Mouse (Mus musculus): ENCODE data around the gene Hist1h2bg. TPM values are rescaled to one million over a fixed set of nuclear protein-coding genes. Genes with fewer than 3 reads are reported as not detected.
A peak's percentile ranks its signal among the peaks of the same experiment; 100 is the strongest.
"Not testable (repeated sequence)": the region's sequence is repeated elsewhere in the genome, so short reads cannot be mapped to it uniquely, and the experiment has no call there.

The Hist1h2bg gene
- total RNA-seq, 2 experiments from 2014 or later, result 54.4 to 56.8 TPM

GRCm38 (mm10) chr13:23538249-23538648 is 32.9 kb upstream of the Hist1h2bg start:
- DNase-seq (ENCODE audit: low spot score in 2 of 2), result no peak

DNA sequence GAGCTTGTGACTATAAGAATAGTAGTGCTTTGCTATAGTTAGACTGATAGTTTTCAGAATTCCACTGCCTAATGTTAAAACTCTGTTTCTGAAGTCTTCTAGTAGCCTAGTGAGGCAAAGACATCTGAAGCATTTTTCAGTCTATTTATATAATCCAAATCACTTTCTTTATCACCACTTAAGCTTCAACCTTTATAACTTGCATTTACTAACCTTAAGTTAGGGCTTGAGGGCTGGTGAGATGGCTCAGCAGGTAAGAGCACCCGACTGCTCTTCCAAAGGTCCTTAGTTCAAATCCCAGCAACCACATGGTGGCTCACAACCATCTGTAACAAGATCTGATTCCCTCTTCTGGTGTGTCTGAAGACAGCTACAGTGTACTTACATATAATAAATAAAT is 31.4 kb upstream of the Hist1h2bg start:
- DNase-seq (ENCODE audit: low spot score in 2 of 2), result not testable (repeated sequence)

DNA sequence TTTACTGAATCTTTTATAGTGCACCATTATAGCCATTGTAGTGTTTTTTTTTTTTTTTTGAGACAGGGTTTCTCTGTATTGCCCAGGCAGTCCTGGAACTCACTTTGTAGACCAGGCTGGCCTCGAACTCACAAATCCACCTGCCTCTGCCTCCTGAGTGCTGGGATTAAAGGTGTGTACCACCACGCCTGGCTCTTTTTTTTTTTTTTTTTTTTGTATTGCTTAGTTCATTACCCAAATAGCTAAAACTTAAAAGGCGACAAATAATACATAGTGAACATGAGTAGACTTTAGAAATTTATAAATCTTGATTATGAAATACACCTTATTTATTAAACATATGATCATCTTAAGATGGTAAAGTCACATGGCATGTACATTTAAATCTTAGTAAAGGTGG is 29.7 kb upstream of the Hist1h2bg start:
- DNase-seq (ENCODE audit: low spot score in 2 of 2), result no peak

GRCm38 (mm10) chr13:23542225-23542980 is 28.8 kb upstream of the Hist1h2bg start:
- not testable (repeated sequence) for DNase-seq (ENCODE audit: low spot score in 2 of 2)

- DNase-seq (ENCODE audit: low spot score in 2 of 2), result peak; percentile 39 to 56
Observed at GRCm38 (mm10) chr13:23542999-23543607, 28.1 kb upstream of the Hist1h2bg start, which contains the start of gene Hist1h2bh. TSS of gene Hist1h2bh (minus strand) at chr13:23543392.

DNA sequence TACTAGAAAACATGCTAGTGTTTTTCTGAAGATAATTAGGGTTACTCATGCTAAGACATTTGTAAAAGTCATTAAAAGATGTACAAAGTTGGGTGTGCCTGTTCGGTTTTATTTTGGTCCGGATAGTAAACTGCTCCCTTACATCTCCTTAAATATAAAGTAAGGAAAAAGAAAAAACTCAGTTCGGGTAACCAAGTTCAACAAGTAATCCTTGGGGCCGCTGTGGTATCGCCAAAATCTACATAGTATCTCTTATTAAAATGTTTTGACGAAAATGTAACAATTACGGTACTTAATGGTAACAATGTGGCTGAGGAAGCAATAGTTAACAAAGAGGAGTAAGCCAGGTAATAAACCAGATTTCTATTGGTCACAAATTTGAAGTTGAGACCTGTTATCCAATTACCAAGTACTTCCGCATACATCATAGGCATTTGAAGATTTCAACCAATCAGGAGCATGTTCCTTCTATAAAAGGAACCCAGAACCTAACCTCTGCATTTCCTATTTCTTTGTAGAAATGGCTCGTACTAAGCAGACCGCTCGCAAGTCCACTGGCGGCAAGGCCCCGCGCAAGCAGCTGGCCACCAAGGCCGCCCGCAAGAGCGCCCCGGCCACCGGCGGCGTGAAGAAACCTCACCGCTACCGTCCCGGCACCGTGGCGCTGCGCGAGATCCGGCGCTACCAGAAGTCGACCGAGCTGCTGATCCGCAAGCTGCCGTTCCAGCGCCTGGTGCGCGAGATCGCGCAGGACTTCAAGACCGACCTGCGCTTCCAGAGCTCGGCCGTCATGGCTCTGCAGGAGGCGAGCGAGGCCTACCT is 27.0 kb upstream of the Hist1h2bg start, which contains the start of gene Hist1h3f:
Gene Hist1h3f, plus strand, starts transcription at position 88 of the 822 bp plus-strand sequence.
- DNase-seq (ENCODE audit: low spot score in 2 of 2), result peak; percentile 46 to 59

- not testable (repeated sequence) for DNase-seq (ENCODE audit: low spot score in 2 of 2)
Observed at GRCm38 (mm10) chr13:23544787-23545120, 26.4 kb upstream of the Hist1h2bg start.

GRCm38 (mm10) chr13:23546694-23547093 is 24.5 kb upstream of the Hist1h2bg start:
- no peak for DNase-seq (ENCODE audit: low spot score in 2 of 2)

DNA sequence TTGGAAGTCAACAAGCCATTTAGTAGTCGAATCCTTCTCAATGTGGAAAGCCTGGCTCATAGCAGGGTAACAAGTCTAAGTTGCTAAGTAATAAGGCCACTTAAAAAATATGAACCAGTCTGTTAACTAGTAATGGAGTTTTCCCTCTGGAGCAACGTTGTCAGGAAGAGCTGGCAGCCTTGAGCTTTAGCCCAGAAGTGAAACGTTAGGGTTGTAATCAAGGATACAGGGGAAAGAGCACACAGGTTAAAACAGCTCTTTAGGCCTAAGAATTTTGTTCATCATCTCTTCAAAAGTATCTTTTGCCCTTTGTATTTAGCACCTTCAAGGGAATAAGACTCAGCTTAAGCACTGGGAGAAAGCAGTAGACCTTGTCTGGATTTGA is 20.4 kb upstream of the Hist1h2bg start:
- no peak for DNase-seq (ENCODE audit: low spot score in 2 of 2)

GRCm38 (mm10) chr13:23551146-23551834 is 19.9 kb upstream of the Hist1h2bg start, which contains the start of gene Hist1h4f:
TSS of gene Hist1h4f (minus strand) at chr13:23551648.
- DNase-seq (ENCODE audit: low spot score in 2 of 2), result peak; percentile 58 to 61

- no peak for DNase-seq (ENCODE audit: low spot score in 2 of 2)
Observed at GRCm38 (mm10) chr13:23551931-23552914, 19.0 kb upstream of the Hist1h2bg start.

- no peak for DNase-seq (ENCODE audit: low spot score in 2 of 2)
Observed at GRCm38 (mm10) chr13:23552962-23553361, 18.2 kb upstream of the Hist1h2bg start, which contains the start of gene Hist1h1d. TSS of gene Hist1h1d (plus strand) at chr13:23553262.

GRCm38 (mm10) chr13:23554393-23554792 is 16.8 kb upstream of the Hist1h2bg start:
- DNase-seq (ENCODE audit: low spot score in 2 of 2), result no peak

DNA sequence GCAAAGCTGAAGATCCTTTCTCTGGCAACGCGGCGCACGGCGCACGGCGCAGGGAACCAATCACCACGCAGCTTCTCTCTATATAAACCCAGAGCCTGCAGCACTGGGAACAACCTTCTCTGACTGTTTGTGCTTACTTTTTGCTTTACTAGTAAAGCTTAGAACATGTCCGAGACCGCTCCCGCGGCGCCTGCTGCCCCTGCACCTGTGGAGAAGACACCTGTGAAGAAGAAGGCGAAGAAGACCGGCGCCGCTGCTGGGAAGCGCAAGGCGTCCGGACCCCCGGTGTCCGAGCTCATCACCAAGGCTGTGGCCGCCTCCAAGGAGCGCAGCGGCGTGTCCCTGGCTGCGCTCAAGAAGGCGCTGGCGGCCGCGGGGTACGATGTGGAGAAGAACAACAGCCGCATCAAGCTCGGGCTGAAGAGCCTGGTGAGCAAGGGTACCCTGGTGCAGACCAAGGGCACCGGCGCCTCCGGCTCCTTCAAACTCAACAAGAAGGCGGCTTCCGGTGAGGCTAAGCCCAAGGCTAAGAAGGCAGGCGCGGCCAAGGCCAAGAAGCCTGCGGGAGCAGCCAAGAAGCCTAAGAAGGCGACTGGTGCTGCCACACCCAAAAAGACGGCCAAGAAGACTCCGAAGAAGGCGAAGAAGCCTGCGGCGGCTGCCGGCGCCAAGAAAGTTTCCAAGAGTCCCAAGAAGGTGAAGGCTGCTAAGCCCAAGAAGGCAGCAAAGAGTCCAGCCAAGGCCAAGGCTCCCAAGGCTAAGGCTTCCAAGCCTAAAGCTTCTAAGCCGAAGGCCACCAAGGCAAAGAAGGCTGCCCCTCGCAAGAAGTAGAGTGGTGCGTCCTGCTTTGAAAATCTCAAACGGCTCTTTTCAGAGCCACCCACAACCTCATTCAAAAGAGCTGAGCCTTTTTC is 16.0 kb upstream of the Hist1h2bg start:
- DNase-seq (ENCODE audit: low spot score in 2 of 2), result peak in 1 of 2 experiments; percentile 42

DNA sequence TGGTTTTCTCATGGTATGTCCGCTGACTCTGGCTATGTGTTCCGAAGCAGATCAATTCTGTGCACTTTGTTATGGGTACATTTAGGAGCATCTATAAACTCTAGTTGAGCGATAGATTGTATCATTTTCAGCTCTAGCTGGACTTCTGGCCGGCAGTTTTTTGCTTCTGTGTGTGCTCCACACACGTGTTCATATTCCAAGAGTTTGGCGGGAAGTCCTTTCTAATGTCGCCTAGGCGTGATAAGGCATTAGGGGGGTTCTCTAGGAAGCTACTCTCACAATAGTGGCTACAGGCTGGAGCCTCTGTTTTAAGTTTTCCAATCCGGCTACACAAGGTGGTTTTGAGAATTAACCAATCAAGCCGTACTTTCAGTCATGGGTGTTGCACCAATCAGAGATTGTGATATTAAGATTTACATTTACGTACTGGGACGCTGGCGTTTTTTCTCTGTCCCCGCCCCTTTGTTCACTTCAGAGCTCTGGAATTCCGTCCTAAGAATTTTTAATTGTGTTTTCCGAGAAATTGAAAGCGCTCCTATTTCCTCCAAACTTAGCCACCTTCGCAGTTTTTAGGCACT is 15.3 kb upstream of the Hist1h2bg start:
- peak; percentile 33 to 52 for DNase-seq (ENCODE audit: low spot score in 2 of 2)

GRCm38 (mm10) chr13:23556906-23557305 is 14.3 kb upstream of the Hist1h2bg start:
- DNase-seq (ENCODE audit: low spot score in 2 of 2), result no peak

- DNase-seq (ENCODE audit: low spot score in 2 of 2), result not testable (repeated sequence)
Observed at GRCm38 (mm10) chr13:23560699-23561098, 10.5 kb upstream of the Hist1h2bg start.

DNA sequence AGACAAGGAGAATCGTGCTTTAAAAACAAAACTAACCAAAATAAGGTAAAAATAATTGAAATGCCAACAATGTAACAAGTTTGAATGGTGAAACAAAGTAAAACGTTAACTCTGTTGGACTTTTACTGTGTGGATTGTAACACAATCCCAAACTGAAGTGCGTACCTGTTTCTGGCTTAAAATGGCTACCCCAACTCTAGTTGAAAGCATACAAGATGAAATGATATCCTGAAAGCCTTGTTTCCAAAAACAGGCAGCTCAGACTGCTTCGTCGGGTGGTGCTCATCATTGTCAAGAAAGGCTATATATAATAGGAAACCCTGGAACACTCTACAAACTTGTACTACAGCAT is 9.7 kb upstream of the Hist1h2bg start:
- DNase-seq (ENCODE audit: low spot score in 2 of 2), result not testable (repeated sequence)
